Mouse (Mus musculus) ovary, postnatal 10 days (tissue): ENCODE measurements around the gene Srpk1.

ENCODE experiments used
- DNase-seq: peaks from one replicate; pipeline ENCODE4 v3.0.0; 2022; ENCODE audit warnings: low spot score

Srpk1 gene

DNA sequence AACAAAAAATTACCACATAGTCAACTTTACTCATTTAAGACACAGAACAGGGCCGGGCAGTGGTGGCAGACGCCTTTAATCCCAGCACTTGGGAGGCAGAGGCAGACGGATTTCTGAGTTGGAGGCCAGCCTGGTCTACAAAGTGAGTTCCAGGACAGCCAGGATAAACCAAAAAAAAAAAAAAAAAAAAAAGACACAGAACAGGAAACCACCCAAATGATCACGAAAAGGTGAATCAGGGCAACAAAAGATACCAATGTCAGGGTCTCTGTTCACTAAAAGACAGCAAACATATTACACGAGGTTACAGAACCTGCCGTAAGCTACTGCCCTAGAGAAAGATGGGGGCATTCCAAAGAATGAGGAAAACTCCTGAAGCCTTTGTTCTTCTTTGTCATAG, 9.4 kb downstream of the Srpk1 start:
- no peak for DNase-seq

DNA sequence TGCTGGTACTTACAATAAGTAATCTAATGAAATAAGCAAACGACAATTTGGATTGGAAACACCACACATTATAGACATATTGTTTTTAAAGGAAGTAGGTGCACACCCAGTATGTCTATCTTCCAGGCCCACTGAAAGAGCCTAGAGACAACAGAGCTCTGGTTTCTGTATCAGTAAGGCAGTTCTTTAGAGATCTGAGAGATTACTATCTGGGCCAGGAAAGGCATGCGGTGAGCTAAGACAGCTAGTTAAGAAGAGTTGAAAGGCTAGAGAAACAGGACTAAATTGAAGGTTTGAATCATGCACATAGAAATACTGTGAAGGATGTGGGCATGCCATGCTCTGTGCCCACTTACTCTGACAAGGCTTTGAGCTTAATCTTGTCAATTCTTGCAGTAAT, 9.9 kb downstream of the Srpk1 start:
- no peak for DNase-seq

DNA sequence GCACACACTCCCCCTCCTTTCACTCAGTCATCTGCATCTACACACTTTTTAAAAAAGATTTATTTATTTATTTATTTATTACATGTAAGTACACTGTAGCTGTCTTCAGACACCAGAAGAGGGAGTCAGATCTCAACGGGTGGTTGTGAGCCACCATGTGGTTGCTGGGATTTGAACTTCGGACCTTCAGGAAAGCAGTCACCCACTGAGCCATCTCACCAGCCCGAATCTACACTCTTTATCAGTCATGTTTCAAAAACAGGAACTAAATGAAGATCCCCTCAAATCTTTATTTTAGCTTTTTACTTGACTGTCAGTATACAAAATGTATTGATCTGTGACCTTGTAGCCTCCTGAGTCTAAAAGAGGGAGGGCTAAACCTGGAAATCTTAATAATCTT, 13.0 kb downstream of the Srpk1 start:
- no peak for DNase-seq

DNA sequence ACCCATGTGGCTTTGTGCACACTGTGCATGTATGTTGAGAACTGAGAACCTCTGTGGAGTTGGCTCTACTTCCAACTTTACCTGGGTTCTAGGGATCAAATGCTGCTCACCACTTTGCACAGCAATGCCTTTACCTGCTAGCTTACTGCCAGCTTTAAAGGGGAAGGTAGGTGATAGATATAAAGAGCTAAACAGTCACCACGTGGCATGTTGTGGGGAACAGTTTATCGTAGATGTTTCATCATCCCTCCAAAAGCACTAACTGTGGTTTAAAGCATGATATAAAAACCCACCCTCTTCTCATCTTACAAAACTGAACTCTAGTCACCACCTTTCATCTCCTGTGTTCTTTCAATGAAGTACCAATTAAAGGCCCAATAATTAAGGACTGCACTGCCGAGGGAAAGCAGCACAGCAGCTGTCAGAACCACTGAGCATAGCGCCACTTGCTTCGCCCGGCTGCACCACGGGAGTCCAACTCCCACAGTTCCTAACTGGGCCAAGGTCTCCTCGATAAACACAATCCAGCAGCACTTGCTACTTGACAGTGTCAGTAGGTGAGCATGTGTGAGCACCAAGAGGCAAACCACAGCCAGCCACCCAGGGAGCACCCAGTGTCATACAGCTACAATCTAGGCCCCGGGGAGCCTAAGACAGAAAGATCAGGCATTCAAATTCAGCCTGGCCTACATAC, 20.8 kb downstream of the Srpk1 start:
- DNase-seq, result no peak

DNA sequence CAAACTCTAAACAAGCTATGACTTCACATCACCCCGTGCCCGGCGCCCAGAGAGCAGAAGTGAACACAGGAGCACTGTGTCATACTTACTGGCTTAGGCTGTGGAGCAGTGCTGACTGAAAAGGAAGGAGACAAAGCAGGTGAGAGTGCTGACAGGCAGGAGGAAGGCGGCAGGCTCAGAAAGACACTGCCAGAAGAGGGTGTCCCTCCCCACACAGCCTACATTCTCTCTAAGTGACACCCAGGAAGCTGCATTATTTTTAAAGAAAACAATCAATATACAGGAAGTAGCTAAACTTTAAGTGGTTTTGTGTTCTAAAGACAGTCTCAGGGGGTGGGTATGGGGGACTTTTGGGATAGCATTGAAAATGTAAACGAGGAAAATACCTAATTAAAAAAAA, 21.7 kb downstream of the Srpk1 start:
- DNase-seq, result no peak

DNA sequence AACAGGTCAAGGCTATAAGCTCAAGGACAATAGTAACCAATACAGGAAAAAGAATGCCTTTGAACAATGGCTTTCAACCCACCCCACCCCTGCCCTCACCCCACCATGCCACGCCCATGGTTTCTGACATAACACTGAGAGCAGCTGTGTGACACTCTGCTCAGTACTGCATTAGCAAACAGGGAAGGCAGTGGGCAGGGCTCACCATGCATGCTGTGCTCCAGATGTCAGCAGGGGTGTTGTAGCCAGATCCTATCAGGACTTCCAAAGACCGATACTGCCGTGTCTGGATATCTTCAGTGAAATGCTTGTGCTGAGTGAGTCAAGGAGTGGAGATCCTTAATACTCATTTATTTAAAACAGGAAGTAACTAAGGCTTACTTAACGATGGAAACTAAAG, 28.5 kb downstream of the Srpk1 start:
- no peak for DNase-seq

DNA sequence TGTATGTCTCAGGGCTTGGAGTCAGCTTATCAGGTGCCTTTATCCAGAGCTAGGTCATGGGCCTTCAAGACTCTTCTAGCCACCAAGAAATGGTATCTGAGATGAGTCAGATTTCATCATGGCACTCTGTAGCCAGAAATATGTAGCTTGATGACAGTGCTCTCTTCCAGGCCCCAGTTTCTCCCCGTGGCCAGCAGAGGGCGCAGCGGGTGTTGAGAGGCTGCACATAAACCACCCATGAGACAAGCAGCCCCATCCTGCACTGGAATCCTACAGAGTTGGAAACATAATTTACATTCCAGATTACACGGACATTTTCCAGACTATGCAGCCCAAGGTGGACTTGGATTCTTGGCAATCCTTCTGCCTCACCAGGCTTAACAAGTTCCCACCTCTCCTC, 29.5 kb downstream of the Srpk1 start:
- DNase-seq, result peak; percentile 28

DNA sequence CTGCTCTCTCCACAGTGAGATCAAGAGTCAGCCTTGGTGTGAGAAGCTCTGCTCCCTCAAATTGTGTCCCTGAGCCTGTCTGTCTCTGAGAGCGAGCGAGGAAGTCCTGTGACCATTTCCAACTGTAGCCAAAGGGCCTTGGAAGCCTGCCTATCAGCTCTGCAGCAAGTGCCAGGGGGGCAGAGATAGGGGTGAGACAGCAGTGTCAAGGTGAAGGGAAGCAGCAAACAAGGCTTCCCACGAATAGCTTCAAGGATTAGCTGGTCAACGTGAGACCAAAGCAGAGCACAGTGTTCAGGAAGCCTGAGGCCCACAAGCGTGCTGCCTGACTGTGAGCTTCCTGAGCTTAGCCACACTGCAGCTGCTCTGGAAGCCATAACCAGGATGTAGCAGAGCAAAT, 31.0 kb downstream of the Srpk1 start:
- DNase-seq, result no peak

DNA sequence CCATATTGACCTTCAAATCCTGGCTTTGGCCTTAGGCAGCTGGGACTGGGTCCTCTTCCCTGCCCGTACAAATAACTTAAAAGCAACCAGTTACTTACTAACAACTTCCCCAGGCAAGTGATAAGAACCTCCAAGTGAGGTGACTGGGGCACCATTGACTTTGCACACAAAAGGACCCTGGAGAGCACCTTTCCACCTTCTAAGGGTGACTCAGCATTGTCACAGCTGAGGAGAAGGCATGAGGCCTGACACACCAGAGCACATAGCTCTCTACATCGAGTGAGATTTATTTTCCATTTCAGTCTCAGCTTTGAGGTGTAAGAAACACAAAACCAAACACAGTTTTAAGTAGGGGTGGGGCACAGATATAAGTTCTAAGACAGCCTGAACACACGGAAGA, 31.9 kb downstream of the Srpk1 start:
- no peak for DNase-seq

DNA sequence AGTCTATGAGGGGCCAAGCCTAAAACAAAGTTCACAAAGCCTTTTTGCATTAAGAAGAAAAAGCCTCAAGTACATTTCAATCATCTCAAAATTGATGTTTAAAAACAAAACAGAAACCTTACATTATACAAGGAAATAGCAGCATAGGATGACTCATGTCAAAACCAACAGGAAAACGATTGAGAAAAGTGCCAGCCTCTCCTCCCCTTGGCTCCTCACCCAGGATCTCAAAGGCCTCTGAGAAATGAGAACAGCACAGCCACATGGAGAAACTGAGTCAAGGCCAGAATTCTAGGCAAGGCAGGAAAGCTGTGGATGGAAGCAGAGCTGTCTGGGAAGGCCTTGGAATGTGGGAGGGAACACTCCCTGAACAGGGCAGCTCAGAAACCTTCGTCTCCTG, 33.9 kb downstream of the Srpk1 start:
- DNase-seq, result no peak

DNA sequence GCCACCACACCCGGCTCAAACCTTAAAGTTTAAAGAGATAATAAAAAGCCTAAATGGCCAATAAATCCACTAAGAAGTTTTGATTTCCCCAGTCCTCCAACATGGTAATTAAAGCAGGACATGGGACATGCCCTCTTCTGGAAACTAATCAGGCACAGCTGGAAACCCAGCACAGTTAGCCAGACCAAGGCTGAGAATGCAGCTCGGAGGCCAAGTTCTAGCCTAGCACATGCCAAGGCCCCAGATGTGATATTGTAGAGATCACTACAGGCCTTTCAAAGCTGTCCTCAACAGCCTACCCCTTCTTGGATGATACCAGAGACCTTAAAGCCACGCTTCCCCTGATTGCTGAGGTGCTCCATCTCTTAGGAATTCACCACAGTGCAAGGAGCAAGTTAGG, 36.0 kb downstream of the Srpk1 start:
- no peak for DNase-seq

DNA sequence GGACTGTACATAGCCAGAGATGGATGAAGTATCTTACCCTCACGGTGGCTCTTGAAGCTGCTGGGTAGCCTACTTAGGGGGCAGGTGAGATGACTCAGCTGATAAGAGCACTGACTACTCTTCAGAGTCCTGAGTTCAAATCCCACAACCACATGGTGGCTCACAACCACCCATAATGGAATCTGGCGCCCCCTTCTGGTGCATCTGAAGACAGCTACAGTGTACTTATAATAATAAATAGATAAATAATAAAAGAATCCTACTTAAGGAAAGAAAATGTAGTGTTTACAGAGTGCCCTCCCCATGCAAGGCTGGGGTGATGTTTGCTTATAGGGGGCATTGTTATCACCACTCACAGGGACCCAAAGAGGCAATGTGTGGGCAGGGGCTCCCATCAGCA, 41.5 kb downstream of the Srpk1 start:
- no peak for DNase-seq

DNA sequence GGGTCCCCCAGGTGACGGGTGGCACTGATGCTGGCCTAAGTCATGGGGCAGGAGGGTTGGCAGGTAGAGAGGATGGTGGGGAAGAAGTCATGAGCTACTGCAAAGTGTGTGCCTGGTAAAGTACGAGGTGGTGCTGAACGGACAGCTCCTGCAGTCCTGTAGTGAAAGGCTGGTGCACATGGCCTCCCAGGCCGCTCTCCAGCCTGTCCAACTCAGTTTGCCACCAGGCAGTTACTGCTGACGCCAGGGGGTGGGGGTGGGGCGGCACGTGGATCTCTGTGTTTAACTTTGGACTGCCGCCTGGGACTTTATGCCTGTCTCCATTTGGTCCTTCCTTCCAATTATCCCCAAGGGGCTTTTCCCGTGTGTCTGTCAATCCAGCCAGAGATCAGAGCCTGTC, 42.1 kb downstream of the Srpk1 start:
- DNase-seq, result peak; percentile 29

DNA sequence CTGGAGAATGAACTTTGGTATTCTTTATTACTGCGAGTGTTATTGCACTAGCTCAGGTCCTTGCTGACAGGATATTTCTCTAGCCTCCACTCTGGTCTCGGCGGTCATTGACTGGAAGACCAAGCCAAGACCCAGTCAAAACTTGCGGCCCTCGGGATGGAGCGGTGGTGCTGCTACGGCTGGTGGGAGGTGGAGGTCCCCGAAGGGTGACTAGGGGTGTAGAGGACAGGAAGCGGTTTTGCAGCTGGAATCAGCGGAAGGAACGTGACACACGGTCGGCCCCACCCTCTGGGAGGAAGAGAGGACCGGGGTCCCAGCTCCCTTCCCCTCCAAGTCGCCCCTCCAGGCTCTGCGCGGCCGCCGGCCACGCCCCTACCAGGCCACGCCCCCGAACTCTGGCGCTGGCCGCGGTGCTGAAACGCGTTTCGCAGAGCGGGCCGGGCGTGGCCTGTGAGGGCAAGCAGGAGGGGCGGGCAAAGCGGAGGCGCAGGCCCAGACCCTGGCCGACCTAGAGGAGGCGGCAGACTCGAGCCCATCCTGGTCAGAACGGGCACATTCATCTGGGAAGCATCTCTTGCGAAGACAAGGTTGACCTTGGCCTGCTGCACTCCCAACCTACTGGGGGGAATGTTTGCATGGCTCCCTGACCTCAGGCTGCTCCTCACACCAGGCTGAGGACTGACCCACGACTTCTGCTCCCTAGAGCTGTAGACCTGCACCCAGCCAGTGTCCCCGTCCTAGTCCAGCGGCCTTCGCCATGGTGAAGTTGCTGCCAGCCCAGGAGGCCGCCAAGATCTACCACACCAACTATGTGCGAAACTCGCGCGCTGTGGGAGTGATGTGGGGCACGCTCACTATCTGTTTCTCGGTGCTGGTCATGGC, 47.0 kb downstream of the Srpk1 start, which contains the start of gene Lhfpl5:
Lhfpl5 (plus strand) TSS at position 398 of the 882 bp plus-strand sequence.
- DNase-seq, result peak; percentile 29

DNA sequence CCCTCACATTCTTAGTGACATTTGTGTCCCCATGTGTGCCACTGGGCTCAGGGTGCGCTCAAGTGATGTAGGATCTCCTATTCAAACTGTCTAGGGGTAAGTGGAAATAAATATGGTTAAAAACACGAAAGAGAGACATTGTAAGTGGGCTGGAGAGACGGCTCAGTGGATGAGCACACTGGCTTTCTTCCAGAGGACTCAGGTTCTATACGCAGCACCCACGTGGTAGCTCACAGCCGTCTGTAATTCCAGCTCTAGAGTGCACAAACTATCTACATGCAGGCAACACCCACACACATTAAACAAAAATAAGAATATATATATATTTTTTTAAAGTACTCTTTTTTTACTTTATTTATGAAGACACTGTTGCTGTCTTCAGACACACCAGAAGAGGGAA, 49.6 kb downstream of the Srpk1 start:
- no peak for DNase-seq

DNA sequence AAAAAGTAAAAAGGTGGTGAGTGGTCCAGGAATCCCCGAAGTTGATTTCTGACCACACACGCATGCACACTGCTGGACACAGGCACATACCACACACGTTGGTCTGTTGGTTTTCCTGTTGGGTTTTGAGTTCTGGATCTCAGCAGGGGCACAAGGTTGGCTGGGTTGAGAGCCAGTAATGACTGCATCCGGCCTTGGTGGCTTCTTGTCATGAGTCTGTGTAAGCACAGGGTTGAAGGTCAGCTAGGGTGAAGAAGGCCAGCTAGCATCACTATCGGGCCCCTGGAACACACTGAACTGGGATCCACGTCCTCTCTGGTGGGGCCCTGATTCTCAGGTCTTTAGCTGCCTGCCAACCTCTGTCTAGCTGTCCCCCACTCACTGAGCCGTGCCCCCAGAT, 50.0 kb downstream of the Srpk1 start:
- no peak for DNase-seq

DNA sequence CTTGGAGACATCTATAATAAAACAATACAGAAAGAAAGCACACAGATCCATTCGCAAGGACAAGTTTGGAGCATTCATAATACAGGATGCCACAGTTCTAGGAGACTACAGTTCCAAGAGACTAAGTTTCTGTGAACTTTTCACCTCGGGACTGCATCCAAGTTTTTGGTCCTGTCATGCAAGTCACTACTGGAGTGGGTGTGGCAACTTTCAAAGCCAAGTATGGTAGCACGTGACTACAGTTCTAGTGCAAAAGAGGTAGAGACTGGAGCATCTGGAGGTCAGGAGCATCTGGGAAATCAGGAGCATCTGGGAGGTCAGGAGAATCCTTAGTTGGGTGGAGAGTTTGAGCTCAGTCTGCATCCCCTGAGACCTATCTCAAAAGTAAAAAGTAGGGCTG, 50.6 kb downstream of the Srpk1 start:
- DNase-seq, result no peak

DNA sequence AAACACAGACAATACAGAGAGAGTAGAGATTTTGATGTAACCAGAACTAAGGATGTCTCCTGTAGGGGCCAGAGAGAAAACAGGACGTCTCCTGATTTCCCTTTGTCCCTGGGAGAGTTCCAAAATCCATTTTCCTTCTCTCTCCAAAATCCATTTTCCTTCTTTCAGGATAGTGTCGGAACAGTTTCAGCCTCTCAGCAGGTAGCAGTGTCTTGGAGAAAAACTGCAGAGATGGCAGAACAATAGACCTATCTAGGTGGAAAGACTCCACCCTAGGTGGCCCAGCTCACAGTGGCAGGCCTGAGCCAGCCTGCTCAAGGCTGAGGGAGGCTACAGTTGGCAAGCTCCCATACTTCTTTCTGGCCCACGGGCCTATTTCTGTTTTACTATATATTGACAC, 55.0 kb downstream of the Srpk1 start:
- DNase-seq, result no peak

DNA sequence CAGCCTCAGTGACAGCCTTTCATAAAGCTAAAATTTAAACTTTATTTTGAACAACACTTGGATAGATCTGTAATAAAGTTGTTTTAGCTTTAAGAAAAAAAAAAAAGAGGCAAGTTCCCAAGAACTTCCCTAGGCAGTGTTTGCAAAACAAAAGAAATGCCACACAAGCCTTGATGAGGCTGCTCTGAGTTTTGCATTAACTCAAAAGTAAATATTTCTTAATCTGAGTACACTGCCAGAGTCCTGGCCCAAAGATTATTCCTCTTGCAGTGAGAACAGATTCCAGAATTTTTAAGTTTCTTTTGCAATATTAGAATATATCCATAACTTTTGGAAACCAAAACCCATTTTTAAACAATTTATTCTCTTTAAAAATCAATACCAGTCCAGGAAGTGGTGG, 57.3 kb downstream of the Srpk1 start:
- DNase-seq, result no peak

DNA sequence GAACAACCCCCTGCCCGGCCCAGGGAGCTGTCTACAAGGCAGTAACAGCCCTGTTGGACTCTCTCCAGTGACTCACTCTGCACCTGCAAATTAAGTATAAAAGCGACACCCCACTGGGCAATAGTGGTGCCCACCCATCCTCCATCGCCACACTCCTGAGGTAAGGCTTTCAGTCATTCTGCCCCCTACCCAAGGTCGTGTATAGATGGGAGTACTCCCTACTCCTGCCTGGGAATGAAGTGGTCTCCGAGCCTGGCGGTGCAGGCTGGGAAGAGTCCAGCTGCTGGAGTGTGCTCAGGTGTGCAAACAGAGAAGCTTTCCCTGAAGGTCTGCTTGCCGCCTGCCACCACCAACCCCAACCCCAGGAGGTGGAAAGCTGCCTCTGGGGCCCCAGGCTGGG, 60.9 kb downstream of the Srpk1 start:
- DNase-seq, result no peak

DNA sequence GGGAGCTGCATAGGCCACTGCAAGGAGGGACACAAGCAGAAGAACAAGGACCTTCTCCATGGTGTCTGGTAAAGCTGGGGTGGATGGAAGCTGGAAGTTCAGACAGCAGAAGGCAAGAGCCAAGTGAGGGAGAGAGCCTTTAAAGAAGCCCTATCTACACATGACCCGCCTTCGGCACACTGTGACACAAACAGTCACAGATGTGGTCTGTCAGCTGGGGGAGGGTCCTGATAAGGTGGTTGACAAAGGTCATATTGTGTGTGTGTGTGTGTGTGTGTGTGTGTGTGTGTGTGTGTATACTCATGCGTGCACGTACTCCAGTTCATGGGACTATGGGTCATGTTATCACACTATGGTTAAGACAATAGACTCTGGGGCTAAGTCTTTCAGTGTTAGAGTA, 61.9 kb downstream of the Srpk1 start, which contains the start of gene Clps:
Clps (minus strand) TSS at position 169 of the 400 bp plus-strand sequence.
- no peak for DNase-seq

DNA sequence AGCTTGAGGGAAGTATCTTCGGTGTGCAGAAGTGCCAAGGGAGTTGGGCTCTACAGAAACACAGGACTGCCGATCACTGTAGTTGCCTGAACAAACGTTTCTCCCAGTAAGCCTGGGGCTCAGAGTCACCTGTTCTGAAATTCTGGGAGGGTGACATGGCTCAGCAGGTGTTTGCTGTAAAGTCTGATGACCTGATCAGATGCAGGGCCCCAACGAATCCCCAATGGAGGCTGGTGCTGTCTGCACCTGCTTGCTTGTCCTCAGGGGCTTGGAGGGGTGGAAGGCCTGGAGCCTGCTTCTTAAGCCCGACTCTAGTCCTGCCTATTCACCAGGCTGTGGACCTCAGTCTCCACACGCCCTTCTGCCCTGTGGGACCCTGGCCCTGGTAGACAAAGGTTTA, 64.7 kb downstream of the Srpk1 start:
- no peak for DNase-seq

DNA sequence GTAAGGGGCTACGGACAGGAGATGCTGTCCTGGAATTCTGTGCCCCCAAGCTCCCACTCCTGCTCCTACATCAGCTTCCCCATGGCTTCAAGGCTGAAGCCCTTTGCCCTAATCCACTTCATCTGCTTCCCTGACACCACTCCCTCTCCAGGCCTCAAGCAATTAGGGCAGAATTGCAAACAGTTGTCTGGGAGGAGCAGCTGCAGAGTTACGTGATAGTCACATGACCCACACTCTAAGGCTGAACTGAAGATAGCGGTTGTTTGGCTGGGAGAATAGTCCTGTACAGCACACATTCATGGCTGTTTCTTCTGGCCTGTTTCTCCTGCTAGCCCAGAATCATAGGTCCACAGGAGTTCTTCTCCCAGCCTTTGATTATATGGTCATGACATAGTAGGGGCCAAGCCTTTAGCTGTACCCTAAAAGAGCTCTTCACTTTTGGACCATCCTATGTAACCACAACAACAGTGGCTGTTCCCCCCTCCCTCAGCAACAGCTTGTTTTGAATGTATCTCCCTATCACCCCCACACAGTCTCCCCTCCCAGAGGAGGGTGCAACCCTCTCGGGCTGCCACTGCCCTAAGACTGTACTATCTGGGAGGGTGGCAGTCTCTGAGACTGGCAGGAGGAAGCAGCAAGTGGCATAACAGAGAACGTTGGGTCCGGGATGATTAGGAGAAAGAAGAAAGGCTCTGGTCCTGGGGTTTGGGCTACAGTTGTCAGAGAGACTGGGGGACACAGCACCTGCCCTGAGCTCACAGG, 65.7 kb downstream of the Srpk1 start:
- DNase-seq, result no peak
